Mouse (Mus musculus) neural tube, embryonic 11.5 days (tissue): ENCODE measurements around the gene Trub1. TPM values are rescaled to one million over a fixed set of nuclear protein-coding genes. Genes with fewer than 3 reads are reported as not detected.

Experiments
- ATAC-seq: fragments of 200-750 bp; cut with Nextera tagmentation; 2 replicates; pipeline ENCODE4 v1.8.0; 2017; ENCODE audit warnings: moderate number of reproducible peaks, mild to moderate bottlenecking, moderate TSS enrichment, moderate library complexity; ENCODE audit not compliant: insufficient read depth, low FRiP score, low TSS enrichment
- DNase-seq: peaks from one replicate; pipeline ENCODE4 v3.0.0-alpha.2; 2015; ENCODE audit warnings: low spot score
- H3K27ac ChIP-seq: fragments of 300-500 bp; sonication (generic); 2 replicates; pipeline ENCODE4 v1.5.1; 2014; ENCODE audit warnings: low read depth, mild to moderate bottlenecking, low read length
- H3K27me3 ChIP-seq: fragments of 300-500 bp; sonication (generic); 2 replicates; pipeline ENCODE4 v1.6.1; 2014; ENCODE audit warnings: mild to moderate bottlenecking, low read length, mixed read lengths; ENCODE audit not compliant: control insufficient read depth, insufficient read depth
- H3K36me3 ChIP-seq: fragments of 300-500 bp; sonication (generic); 2 replicates; pipeline ENCODE4 v1.6.1; 2014; ENCODE audit warnings: mild to moderate bottlenecking, low read length, moderate library complexity, mixed read lengths; ENCODE audit not compliant: control insufficient read depth, insufficient read depth
- H3K4me1 ChIP-seq: fragments of 300-500 bp; sonication (generic); 2 replicates; pipeline ENCODE4 v1.6.1; 2014; ENCODE audit warnings: low read length, mixed read lengths; ENCODE audit not compliant: control insufficient read depth, insufficient read depth
- H3K4me2 ChIP-seq: fragments of 300-500 bp; sonication (generic); 2 replicates; pipeline ENCODE4 v1.6.1; 2014; ENCODE audit warnings: low read depth, mild to moderate bottlenecking, moderate library complexity
- H3K4me3 ChIP-seq: fragments of 300-500 bp; sonication (generic); 2 replicates; pipeline ENCODE4 v1.5.1; 2014; ENCODE audit warnings: low read depth, low read length
- H3K9ac ChIP-seq: fragments of 300-500 bp; sonication (generic); 2 replicates; pipeline ENCODE4 v1.6.1; 2014; ENCODE audit warnings: mild to moderate bottlenecking, low read length
- H3K9me3 ChIP-seq: fragments of 300-500 bp; sonication (generic); 2 replicates; pipeline ENCODE4 v1.6.1; 2016; ENCODE audit warnings: low read length; ENCODE audit not compliant: control insufficient read depth
- WGBS: fragments of 180-500 bp; shearing (Covaris S2); extraction: QIAGEN DNeasy Blood & Tissue Kit; methylation state at CpG from one replicate; pipeline ENCODE4 v1.1.7; 2014; 5-methylcytosine and 5-hydroxymethylcytosine counted together
- polyA plus RNA-seq: library from polyadenylated mRNA; unstranded; fragments of >200 nt; fragmentation: Nextera tagmentation; extraction: Ambion mirVana; gene quantifications from 2 replicates; pipeline ENCODE4 v1.2.1, GENCODE M21; 2014

Trub1 gene
- polyA plus RNA-seq, 1 experiment from 2014 or later: 19.0 TPM

GRCm38 (mm10) chr19:57478056-57478455 is 25.3 kb downstream of the Trub1 start:
- H3K9me3 ChIP-seq: no peaks in the 10 kb centered on the region
- no peak for ATAC-seq
- H3K9ac ChIP-seq: no peak overlapping the region
- no peaks in the 10 kb centered on the region for H3K36me3 ChIP-seq
- no peak for DNase-seq
- no peak overlapping the region for H3K27ac ChIP-seq
- H3K4me2 ChIP-seq: no peak overlapping the region
- 87% methylated on average over 11 of the region's 11 CpGs for WGBS
- no peaks in the 10 kb centered on the region for H3K27me3 ChIP-seq
- H3K4me3 ChIP-seq: no peak overlapping the region
- 0 out of 2 replicates have a peak, but pooled peaks cover 3% of the 10 kb centered on the region for H3K4me1 ChIP-seq

GRCm38 (mm10) chr19:57479886-57480655 is 27.4 kb downstream of the Trub1 start:
- Histone ChIP-seq H3K9ac (no peak overlapping the region), H3K27me3 (no peaks in the 10 kb centered on the region), H3K36me3 (no peaks in the 10 kb centered on the region), H3K9me3 (no peaks in the 10 kb centered on the region), H3K27ac (no peak overlapping the region), H3K4me2 (no peak overlapping the region), H3K4me1 (0 out of 2 replicates have a peak, but pooled peaks cover 3% of the 10 kb centered on the region), H3K4me3 (no peak overlapping the region)
- DNase-seq (no peak), ATAC-seq (no peak)
- WGBS: 82% methylated on average over 8 of the region's 8 CpGs

- Histone ChIP-seq H3K9ac (no peak overlapping the region), H3K27me3 (no peaks in the 10 kb centered on the region), H3K4me3 (no peak overlapping the region), H3K9me3 (no peaks in the 10 kb centered on the region), H3K27ac (no peak overlapping the region), H3K4me1 (0 out of 2 replicates have a peak, but pooled peaks cover 3% of the 10 kb centered on the region), H3K36me3 (no peaks in the 10 kb centered on the region), H3K4me2 (no peak overlapping the region)
- DNase-seq: no peak
- ATAC-seq: no peak
- 97% methylated on average over 6 of the region's 6 CpGs for WGBS
Observed at GRCm38 (mm10) chr19:57481743-57482259, 29.1 kb downstream of the Trub1 start.

- 0 out of 2 replicates have a peak, but pooled peaks cover 3% of the 10 kb centered on the region for H3K4me1 ChIP-seq
- ATAC-seq (no peak), DNase-seq (peak; percentile 31)
- H3K9me3 ChIP-seq: no peaks in the 10 kb centered on the region
- WGBS: 85% methylated on average over 8 of the region's 8 CpGs
- no peaks in the 10 kb centered on the region for H3K27me3 ChIP-seq
- no peak overlapping the region for H3K9ac ChIP-seq
- no peak overlapping the region for H3K4me2 ChIP-seq
- no peak overlapping the region for H3K4me3 ChIP-seq
- no peak overlapping the region for H3K27ac ChIP-seq
- no peaks in the 10 kb centered on the region for H3K36me3 ChIP-seq
Observed at GRCm38 (mm10) chr19:57482815-57483214, 30.1 kb downstream of the Trub1 start.

GRCm38 (mm10) chr19:57487051-57487658 is 34.4 kb downstream of the Trub1 start:
- Histone ChIP-seq H3K4me3 (no peak overlapping the region), H3K4me1 (peaks cover 3% of the 10 kb centered on the region; the same call in 1 of the 2 replicates), H3K27ac (peak overlapping the region; percentile 36; the same call in 1 of the 2 replicates), H3K4me2 (no peak overlapping the region), H3K9ac (no peak overlapping the region), H3K27me3 (no peaks in the 10 kb centered on the region), H3K9me3 (no peaks in the 10 kb centered on the region), H3K36me3 (no peaks in the 10 kb centered on the region)
- DNase-seq (no peak), ATAC-seq (no peak)
- WGBS: 54% methylated on average over 13 of the region's 13 CpGs

GRCm38 (mm10) chr19:57489527-57489926 is 36.8 kb downstream of the Trub1 start:
- H3K27ac ChIP-seq: no peak overlapping the region
- no peak overlapping the region for H3K4me3 ChIP-seq
- H3K4me1 ChIP-seq: peaks cover 3% of the 10 kb centered on the region; the same call in 1 of the 2 replicates
- H3K9me3 ChIP-seq: no peaks in the 10 kb centered on the region
- H3K36me3 ChIP-seq: no peaks in the 10 kb centered on the region
- no peak overlapping the region for H3K9ac ChIP-seq
- H3K27me3 ChIP-seq: no peaks in the 10 kb centered on the region
- 78% methylated on average over 7 of the region's 7 CpGs for WGBS
- H3K4me2 ChIP-seq: no peak overlapping the region
- no peak for DNase-seq
- ATAC-seq: no peak

- Histone ChIP-seq H3K9me3 (no peaks in the 10 kb centered on the region), H3K4me2 (no peak overlapping the region), H3K4me1 (peaks cover 3% of the 10 kb centered on the region; the same call in 1 of the 2 replicates), H3K36me3 (no peaks in the 10 kb centered on the region), H3K27me3 (no peaks in the 10 kb centered on the region), H3K27ac (peak overlapping the region; percentile 40), H3K4me3 (no peak overlapping the region), H3K9ac (no peak overlapping the region)
- ATAC-seq (peak; percentile 88), DNase-seq (peak; percentile 71)
- 1% methylated on average over 8 of the region's 8 CpGs for WGBS
Observed at GRCm38 (mm10) chr19:57491030-57491429, 38.3 kb downstream of the Trub1 start.

- H3K27ac ChIP-seq: no peak overlapping the region
- DNase-seq (no peak), ATAC-seq (no peak)
- no peak overlapping the region for H3K9ac ChIP-seq
- H3K4me1 ChIP-seq: no peaks in the 10 kb centered on the region; the same call in 1 of the 2 replicates
- H3K27me3 ChIP-seq: no peaks in the 10 kb centered on the region
- H3K4me2 ChIP-seq: no peak overlapping the region
- 86% methylated on average over 5 of the region's 5 CpGs for WGBS
- no peaks in the 10 kb centered on the region for H3K36me3 ChIP-seq
- no peaks in the 10 kb centered on the region for H3K9me3 ChIP-seq
- no peak overlapping the region for H3K4me3 ChIP-seq
Observed at GRCm38 (mm10) chr19:57494020-57494419, 41.3 kb downstream of the Trub1 start.
